Mouse (Mus musculus) neural tube, embryonic 14.5 days (tissue): ENCODE data around the gene Wnt10a. TPM values are rescaled to one million over a fixed set of nuclear protein-coding genes. Genes with fewer than 3 reads are reported as not detected.
A peak's percentile ranks its signal among the peaks of the same experiment; 100 is the strongest.
"Not testable (repeated sequence)": the region's sequence is repeated elsewhere in the genome, so short reads cannot be mapped to it uniquely, and the experiment has no call there.

Experiments
- ATAC-seq: fragments of 200-750 bp; cut with Nextera tagmentation; 2 replicates; pipeline ENCODE4 v1.8.0; 2017; ENCODE audit warnings: low read depth, mild to moderate bottlenecking, moderate TSS enrichment, moderate library complexity
- H3K27ac ChIP-seq: fragments of 300-500 bp; sonication (generic); 2 replicates; pipeline ENCODE4 v1.5.1; 2014; ENCODE audit warnings: low read depth, mild to moderate bottlenecking, control low read depth, low read length, moderate library complexity, mixed read lengths
- H3K27me3 ChIP-seq: fragments of 300-500 bp; sonication (generic); 2 replicates; pipeline ENCODE4 v1.6.1; 2014; ENCODE audit warnings: low read length; ENCODE audit not compliant: control insufficient read depth, insufficient read depth
- H3K36me3 ChIP-seq: fragments of 300-500 bp; sonication (generic); 2 replicates; pipeline ENCODE4 v1.6.1; 2014; ENCODE audit warnings: low read length, mixed read lengths; ENCODE audit not compliant: control insufficient read depth, insufficient read depth
- H3K4me1 ChIP-seq: fragments of 300-500 bp; sonication (generic); 2 replicates; pipeline ENCODE4 v1.6.1; 2014; ENCODE audit warnings: low read length; ENCODE audit not compliant: control insufficient read depth, insufficient read depth
- H3K4me2 ChIP-seq: fragments of 300-500 bp; sonication (generic); 2 replicates; pipeline ENCODE4 v1.6.1; 2014; ENCODE audit warnings: mild to moderate bottlenecking, low read depth, low read length, control low read depth
- H3K4me3 ChIP-seq: fragments of 300-500 bp; sonication (generic); 2 replicates; pipeline ENCODE4 v1.5.1; 2014; ENCODE audit warnings: low read depth, low read length, control low read depth, mixed read lengths
- H3K9ac ChIP-seq: fragments of 300-500 bp; sonication (generic); replicated peaks from 2 replicates; pipeline ENCODE4 v1.6.1; 2014; ENCODE audit warnings: low read depth, mild to moderate bottlenecking, control low read depth, low read length, mixed read lengths
- H3K9me3 ChIP-seq: fragments of 300-500 bp; sonication (generic); 2 replicates; pipeline ENCODE4 v1.6.1; 2016; ENCODE audit warnings: low read length; ENCODE audit not compliant: control insufficient read depth
- WGBS: fragments of 180-500 bp; shearing (Covaris S2); extraction: QIAGEN DNeasy Blood & Tissue Kit; methylation state at CpG from one replicate; pipeline ENCODE4 v1.1.7; 2014; 5-methylcytosine and 5-hydroxymethylcytosine counted together
- polyA plus RNA-seq: library from polyadenylated mRNA; unstranded; fragments of >200 nt; fragmentation: Nextera tagmentation; extraction: Ambion mirVana; gene quantifications from 2 replicates; pipeline ENCODE4 v1.2.1, GENCODE M21; 2014

Gene Wnt10a
- polyA plus RNA-seq, 1 experiment from 2014 or later: not detected

- Histone ChIP-seq H3K4me2 (peak overlapping the region; percentile 64), H3K9ac (peak overlapping the region; percentile 79), H3K27ac (peak overlapping the region; percentile 90), H3K36me3 (no peaks in the 10 kb centered on the region), H3K27me3 (no peaks in the 10 kb centered on the region), H3K9me3 (no peaks in the 10 kb centered on the region), H3K4me1 (0 out of 2 replicates have a peak, but pooled peaks cover 4% of the 10 kb centered on the region), H3K4me3 (peak overlapping the region; percentile 64)
- 5% methylated on average over 38 of the region's 38 CpGs for WGBS
- peak; percentile 91 for ATAC-seq
These were observed 25.4 kb downstream of the Wnt10a start for GRCm38 (mm10) chr1:74816612-74817199.

GRCm38 (mm10) chr1:74817219-74817618 lies 25.9 kb downstream of the Wnt10a start:
- peak overlapping the region; percentile 90 for H3K27ac ChIP-seq
- peak overlapping the region; percentile 64 for H3K4me2 ChIP-seq
- H3K27me3 ChIP-seq: no peaks in the 10 kb centered on the region
- H3K4me1 ChIP-seq: 0 out of 2 replicates have a peak, but pooled peaks cover 4% of the 10 kb centered on the region
- no peaks in the 10 kb centered on the region for H3K36me3 ChIP-seq
- H3K9me3 ChIP-seq: no peaks in the 10 kb centered on the region
- peak; percentile 41; the same call in 1 of the 2 replicates for ATAC-seq
- peak overlapping the region; percentile 79 for H3K9ac ChIP-seq
- peak overlapping the region; percentile 64 for H3K4me3 ChIP-seq
- 10% methylated on average over 14 of the region's 14 CpGs for WGBS

- no peak overlapping the region for H3K4me3 ChIP-seq
- H3K4me1 ChIP-seq: 0 out of 2 replicates have a peak, but pooled peaks cover 4% of the 10 kb centered on the region
- no peaks in the 10 kb centered on the region for H3K36me3 ChIP-seq
- ATAC-seq: no peak
- H3K4me2 ChIP-seq: no peak overlapping the region
- H3K27me3 ChIP-seq: no peaks in the 10 kb centered on the region
- no peak overlapping the region for H3K9ac ChIP-seq
- H3K27ac ChIP-seq: no peak overlapping the region
- whole genome bisulfite sequencing: 100% methylated on average over 1 of the region's 1 CpGs
- no peaks in the 10 kb centered on the region for H3K9me3 ChIP-seq
These were observed 27.2 kb downstream of the Wnt10a start for GRCm38 (mm10) chr1:74818509-74818908.

- not testable (repeated sequence) for H3K36me3 ChIP-seq, H3K4me1 ChIP-seq, H3K9me3 ChIP-seq, H3K9ac ChIP-seq, H3K27me3 ChIP-seq, H3K4me3 ChIP-seq, ATAC-seq, H3K4me2 ChIP-seq, H3K27ac ChIP-seq
- 98% methylated on average over 4 of the region's 4 CpGs for WGBS
These were observed 32.3 kb downstream of the Wnt10a start for GRCm38 (mm10) chr1:74823598-74823997.

DNA sequence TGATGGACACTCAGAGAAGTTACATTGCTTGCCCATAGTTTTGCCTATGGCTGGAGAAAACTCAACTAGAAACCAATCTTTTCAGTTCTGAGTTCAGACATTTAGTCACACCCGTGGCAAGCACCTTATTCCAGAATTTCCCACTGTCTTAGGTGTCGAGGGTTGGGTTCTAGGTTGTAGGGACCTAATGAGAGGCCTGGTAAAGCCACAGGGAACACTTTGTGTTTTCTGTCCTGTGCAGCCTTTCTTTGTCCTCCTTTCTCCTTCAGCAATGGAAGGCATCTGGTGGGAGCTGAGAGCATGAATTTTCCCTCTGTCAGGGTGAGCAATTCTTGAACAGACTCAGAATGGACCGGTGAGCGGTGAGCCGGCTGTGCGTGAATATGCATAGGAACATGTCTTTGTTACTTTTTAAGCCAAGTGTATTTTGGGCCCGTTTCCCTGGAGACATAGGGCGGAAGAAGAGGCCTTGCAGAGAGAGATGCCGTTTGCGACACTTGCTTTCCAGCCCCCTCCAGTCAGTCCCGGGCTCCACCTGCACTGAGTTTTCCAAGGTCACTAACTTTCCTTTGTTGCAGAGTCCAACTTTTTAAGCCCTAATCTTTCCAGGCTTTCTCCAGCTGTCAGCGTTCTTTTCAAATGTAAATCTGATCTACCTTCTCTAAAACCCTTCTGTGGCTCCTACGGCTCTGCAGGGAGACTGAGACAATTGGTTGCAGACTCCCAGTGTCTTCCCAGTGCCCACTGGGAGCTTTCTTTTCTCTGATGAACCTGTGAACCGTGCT lies 33.4 kb downstream of the Wnt10a start:
- Histone ChIP-seq H3K27ac (no peak overlapping the region), H3K9ac (no peak overlapping the region), H3K4me2 (no peak overlapping the region), H3K4me3 (no peak overlapping the region), H3K36me3 (no peaks in the 10 kb centered on the region), H3K4me1 (no peaks in the 10 kb centered on the region), H3K27me3 (no peaks in the 10 kb centered on the region), H3K9me3 (no peaks in the 10 kb centered on the region)
- ATAC-seq: no peak
- WGBS: 9% methylated on average over 14 of the region's 14 CpGs

DNA sequence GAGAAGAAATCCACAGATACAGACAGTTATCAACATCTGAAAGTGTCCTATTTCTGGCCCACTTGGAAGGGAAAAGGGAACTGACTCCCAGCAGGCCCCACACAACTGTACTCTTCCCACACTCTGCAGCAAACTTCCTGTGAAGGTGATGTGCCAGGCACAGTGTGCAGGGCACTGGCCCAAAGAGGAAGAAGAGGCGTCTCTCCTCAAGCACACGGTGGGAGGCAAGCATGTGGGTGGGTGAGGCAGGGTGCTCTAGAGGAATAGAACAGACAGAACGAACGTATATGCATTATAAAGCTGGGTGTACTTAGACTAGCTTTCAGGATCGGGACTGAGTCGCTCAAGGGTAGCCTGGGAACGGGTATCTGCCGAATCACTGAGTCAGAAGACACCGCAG lies 38.7 kb downstream of the Wnt10a start:
- ATAC-seq: no peak
- H3K4me3 ChIP-seq: no peak overlapping the region
- no peak overlapping the region for H3K27ac ChIP-seq
- H3K36me3 ChIP-seq: no peaks in the 10 kb centered on the region
- H3K4me1 ChIP-seq: no peaks in the 10 kb centered on the region
- no peaks in the 10 kb centered on the region for H3K27me3 ChIP-seq
- 84% methylated on average over 9 of the region's 9 CpGs for WGBS
- H3K4me2 ChIP-seq: no peak overlapping the region
- H3K9ac ChIP-seq: no peak overlapping the region
- no peaks in the 10 kb centered on the region for H3K9me3 ChIP-seq

DNA sequence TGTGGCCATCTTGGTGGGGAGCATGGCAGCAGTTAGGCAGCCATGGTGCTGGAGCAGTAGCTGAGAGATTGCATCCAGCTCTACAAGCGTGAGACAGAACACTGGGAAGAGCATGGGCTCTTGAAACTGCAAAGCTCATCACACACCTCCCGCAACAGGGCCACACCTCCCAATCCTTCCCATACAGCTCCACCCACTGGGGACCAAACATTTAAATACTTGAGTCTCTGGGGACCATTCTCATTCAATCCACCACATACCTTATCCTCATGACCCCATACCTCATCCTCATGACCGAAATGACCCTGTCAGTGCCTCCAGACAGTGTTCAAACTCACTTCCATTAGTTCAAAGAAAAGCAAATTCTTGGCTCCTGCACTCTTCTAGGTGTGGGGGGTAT lies 41.9 kb downstream of the Wnt10a start:
- H3K4me2 ChIP-seq: no peak overlapping the region
- H3K9ac ChIP-seq: no peak overlapping the region
- ATAC-seq: no peak
- no peak overlapping the region for H3K4me3 ChIP-seq
- H3K36me3 ChIP-seq: no peaks in the 10 kb centered on the region
- no peaks in the 10 kb centered on the region for H3K9me3 ChIP-seq
- no peaks in the 10 kb centered on the region for H3K4me1 ChIP-seq
- H3K27me3 ChIP-seq: no peaks in the 10 kb centered on the region
- H3K27ac ChIP-seq: no peak overlapping the region
- WGBS: 88% methylated on average over 3 of the region's 3 CpGs

GRCm38 (mm10) chr1:74843090-74843489 lies 51.8 kb downstream of the Wnt10a start:
- Histone ChIP-seq H3K27me3 (no peaks in the 10 kb centered on the region), H3K4me1 (no peaks in the 10 kb centered on the region), H3K9ac (no peak overlapping the region), H3K27ac (no peak overlapping the region), H3K36me3 (no peaks in the 10 kb centered on the region), H3K4me3 (no peak overlapping the region), H3K4me2 (no peak overlapping the region), H3K9me3 (no peaks in the 10 kb centered on the region)
- 86% methylated on average over 5 of the region's 5 CpGs for WGBS
- ATAC-seq: no peak

GRCm38 (mm10) chr1:74846341-74846740 lies 55.0 kb downstream of the Wnt10a start:
- 48% methylated on average over 9 of the region's 9 CpGs for WGBS
- no peaks in the 10 kb centered on the region for H3K36me3 ChIP-seq
- H3K27ac ChIP-seq: no peak overlapping the region
- no peaks in the 10 kb centered on the region for H3K9me3 ChIP-seq
- H3K9ac ChIP-seq: no peak overlapping the region
- no peaks in the 10 kb centered on the region for H3K27me3 ChIP-seq
- no peaks in the 10 kb centered on the region for H3K4me1 ChIP-seq
- H3K4me3 ChIP-seq: no peak overlapping the region
- H3K4me2 ChIP-seq: no peak overlapping the region
- no peak for ATAC-seq
